Comparison of ENCODE assay signal across 8 mouse cellular contexts in genomic region chr6:39256304-39257103, GRCm38 (mm10). TPM values are rescaled to one million over a fixed set of nuclear protein-coding genes. Genes with fewer than 3 reads are reported as not detected.
DNase-seq lines count a peak whose midpoint lies in the region; ATAC-seq and TF ChIP-seq lines count a peak whose summit lies in the region.

No protein-coding gene starts in this region.

- H3K36me3 ChIP-seq in embryonic facial prominence, embryonic 14.5 days (ENCODE audit: control insufficient read depth, insufficient read depth, low read length): no peaks in the 10 kb centered on the region
- no peaks in the 10 kb centered on the region for H3K36me3 ChIP-seq in heart, embryonic 12.5 days
- no peaks in the 10 kb centered on the region for H3K36me3 ChIP-seq in liver, adult 2 months (ENCODE audit: control insufficient read depth, insufficient read depth, low read length)
- H3K36me3 ChIP-seq in midbrain, embryonic 16.5 days (ENCODE audit: control insufficient read depth, insufficient read depth, low read length): no peaks in the 10 kb centered on the region

- H3K9ac ChIP-seq in embryonic facial prominence, embryonic 14.5 days (ENCODE audit: low read depth, low read length): peak overlapping the region; percentile 54
- peak overlapping the region; percentile 54 for H3K9ac ChIP-seq in heart, embryonic 12.5 days
- H3K9ac ChIP-seq in liver, adult 2 months (ENCODE audit: low read depth, low read length): peak overlapping the region; percentile 63
- H3K9ac ChIP-seq in midbrain, embryonic 16.5 days (ENCODE audit: low read depth, low read length): peak overlapping the region; percentile 70

- H3K27me3 ChIP-seq in embryonic facial prominence, embryonic 14.5 days (replicated peaks; ENCODE audit: control insufficient read depth, insufficient read depth, low read length): 0 out of 2 replicates have a peak, but pooled peaks cover 12% of the 10 kb centered on the region
- peaks cover 11% of the 10 kb centered on the region for H3K27me3 ChIP-seq in heart, embryonic 12.5 days (replicated peaks)
- H3K27me3 ChIP-seq in liver, adult 2 months (ENCODE audit: control insufficient read depth, insufficient read depth, low read length): peaks cover 2% of the 10 kb centered on the region; the same call in 1 of the 2 replicates
- no peaks in the 10 kb centered on the region; the same call in 1 of the 2 replicates for H3K27me3 ChIP-seq in midbrain, embryonic 16.5 days (ENCODE audit: control insufficient read depth, insufficient read depth, low read depth, low read length)

- H3K79me2 ChIP-seq in liver, adult 2 months (ENCODE audit: control insufficient read depth, insufficient read depth, low read length): no peaks in the 10 kb centered on the region

- no peaks in the 10 kb centered on the region for H3K9me3 ChIP-seq in embryonic facial prominence, embryonic 14.5 days (ENCODE audit: control insufficient read depth, low read length)
- H3K9me3 ChIP-seq in heart, embryonic 12.5 days (replicated peaks): 0 out of 2 replicates have a peak, but pooled peaks cover 4% of the 10 kb centered on the region
- no peaks in the 10 kb centered on the region for H3K9me3 ChIP-seq in midbrain, embryonic 16.5 days (replicated peaks; ENCODE audit: control insufficient read depth, low read length, poor library complexity, severe bottlenecking)

- peak overlapping the region; percentile 47 for H3K4me3 ChIP-seq in embryonic facial prominence, embryonic 14.5 days (ENCODE audit: low read depth, low read length)
- H3K4me3 ChIP-seq in heart, embryonic 12.5 days: peak overlapping the region; percentile 49
- H3K4me3 ChIP-seq in liver, adult 2 months (ENCODE audit: insufficient read depth, low read depth, low read length): peak overlapping the region; percentile 69
- H3K4me3 ChIP-seq in midbrain, embryonic 16.5 days (ENCODE audit: low read depth, low read length): peak overlapping the region; percentile 56

- 6% methylated on average over 42 of the region's 48 CpGs for WGBS in embryonic facial prominence, embryonic 14.5 days
- 4% methylated on average over 48 of the region's 48 CpGs for WGBS in heart, embryonic 12.5 days
- 9% methylated on average over 48 of the region's 48 CpGs for WGBS in liver, adult 2 months
- 4% methylated on average over 47 of the region's 48 CpGs for WGBS in midbrain, embryonic 16.5 days

- H3K4me2 ChIP-seq in embryonic facial prominence, embryonic 14.5 days (ENCODE audit: low read depth, low read length): peak overlapping the region; percentile 90
- peak overlapping the region; percentile 84 for H3K4me2 ChIP-seq in heart, embryonic 12.5 days
- peak overlapping the region; percentile 84 for H3K4me2 ChIP-seq in midbrain, embryonic 16.5 days (ENCODE audit: low read length)

- DNase-seq in left cerebral cortex, adult 18-20 months (ENCODE audit: low spot score in 2 of 2): peak; percentile 31 to 41
- no peak for DNase-seq in left cerebral cortex, adult 11 months (ENCODE audit: low spot score)
- peak; percentile 84 for DNase-seq in embryonic facial prominence, embryonic 14.5 days (ENCODE audit: low spot score)
- DNase-seq in kidney, adult 8-10 months: peak; percentile 37 to 52
- DNase-seq in liver, adult 2 months (ENCODE audit: extremely low read depth, low read depth, low spot score): no peak
- DNase-seq in testis, postnatal 10 days (ENCODE audit: low spot score): peak; percentile 74

- H3K27ac ChIP-seq in embryonic facial prominence, embryonic 14.5 days (replicated peaks; ENCODE audit: low read depth, low read length): peak overlapping the region; percentile 49; the same call in 1 of the 2 replicates
- peak overlapping the region; percentile 14; the same call in 1 of the 2 replicates for H3K27ac ChIP-seq in heart, embryonic 12.5 days (ENCODE audit: poor library complexity, severe bottlenecking)
- no peak overlapping the region for H3K27ac ChIP-seq in liver, adult 2 months (replicated peaks; ENCODE audit: insufficient read depth, low read depth, low read length)
- H3K27ac ChIP-seq in midbrain, embryonic 16.5 days (ENCODE audit: low read length): peak overlapping the region; percentile 81

- H3K4me1 ChIP-seq in embryonic facial prominence, embryonic 14.5 days (ENCODE audit: control insufficient read depth, insufficient read depth, low read length): peaks cover 8% of the 10 kb centered on the region
- peaks cover 7% of the 10 kb centered on the region for H3K4me1 ChIP-seq in heart, embryonic 12.5 days (replicated peaks)
- no peaks in the 10 kb centered on the region for H3K4me1 ChIP-seq in liver, adult 2 months (ENCODE audit: control insufficient read depth, insufficient read depth, low read length)
- H3K4me1 ChIP-seq in midbrain, embryonic 16.5 days (ENCODE audit: control insufficient read depth, insufficient read depth, low read length): peaks cover 7% of the 10 kb centered on the region

- ATAC-seq in embryonic facial prominence, embryonic 14.5 days (ENCODE audit: low read depth): peak; percentile 83
- ATAC-seq in heart, embryonic 12.5 days (ENCODE audit: insufficient number of reproducible peaks, low FRiP score): peak; percentile 80
- peak; percentile 92 for ATAC-seq in midbrain, embryonic 16.5 days

- TF ChIP-seq CTCF in liver, adult 2 months (IDR thresholded peaks at IDR 0.05; ENCODE audit: low read depth, low read length): no peak

- TF ChIP-seq POLR2A in liver, adult 2 months (IDR thresholded peaks at IDR 0.05; ENCODE audit: extremely low read depth, insufficient read depth, low read length): no peak

RNA-seq across cellular contexts. Expression of gene Kdm7a, which starts 49.9 kb away (rescaled TPM):
- total RNA-seq in left cerebral cortex, adult 18-20 months (2021): 10 to 100 TPM; 40.2 to 47.6 TPM
- polyA plus RNA-seq in embryonic facial prominence, embryonic 14.5 days (2014; fragmentation: Nextera tagmentation; extraction: Ambion mirVana): 5.5 and 6.0 TPM in 2 replicates
- polyA plus RNA-seq in heart, embryonic 12.5 days (2016; fragmentation: Nextera tagmentation; extraction: Ambion mirVana): 6.8 and 7.1 TPM in 2 replicates
- 9.1 and 9.5 TPM in 2 replicates for total RNA-seq in liver, adult 2 months (2014; rRNA removed)
- polyA plus RNA-seq in liver, adult 2 months (2012; rRNA removed): 1.1 and 1.4 TPM in 2 replicates
- 4.6 and 5.8 TPM in 2 replicates for polyA plus RNA-seq in midbrain, embryonic 16.5 days (2015; fragmentation: Nextera tagmentation; extraction: Ambion mirVana)

Comparison
In these comparisons a context has a peak if more than half of its experiments do, and no peak if none do; other contexts are left out.
1. DNase-seq: peak in left cerebral cortex, adult 18-20 months (2 of 2), embryonic facial prominence, embryonic 14.5 days (single experiment), kidney, adult 8-10 months (2 of 2) and testis, postnatal 10 days (single experiment); none in left cerebral cortex, adult 11 months (single experiment) and liver, adult 2 months (single experiment).
2. Peak in every context shown above with its lines, with median percentiles within 50 percentile points of each other: ATAC-seq, H3K4me2 ChIP-seq, H3K4me3 ChIP-seq and H3K9ac ChIP-seq.